Mouse (Mus musculus): ENCODE data around the gene Sox6. TPM values are rescaled to one million over a fixed set of nuclear protein-coding genes. Genes with fewer than 3 reads are reported as not detected.

Sox6 gene
- polyA plus RNA-seq, 1 experiment: not detected

- no peaks in the 10 kb centered on the region for H3K4me1 ChIP-seq (ENCODE audit: control insufficient read depth, insufficient read depth, low read length)
- no peak overlapping the region for H3K27ac ChIP-seq (ENCODE audit: insufficient read depth, low read depth, low read length)
- TF ChIP-seq CTCF (IDR thresholded peaks at IDR 0.05; ENCODE audit: low read depth, low read length): no peak
- no peak for TF ChIP-seq POLR2A (IDR thresholded peaks at IDR 0.05; ENCODE audit: borderline replicate concordance, low read depth, low read length)
Measured at GRCm38 (mm10) chr7:115646696-115647095, 391.9 kb downstream of the Sox6 start.

GRCm38 (mm10) chr7:115645971-115646447 is 392.6 kb downstream of the Sox6 start:
- H3K4me1 ChIP-seq (ENCODE audit: control insufficient read depth, insufficient read depth, low read length): no peaks in the 10 kb centered on the region
- no peak for TF ChIP-seq POLR2A (IDR thresholded peaks at IDR 0.05; ENCODE audit: borderline replicate concordance, low read depth, low read length)
- TF ChIP-seq CTCF (IDR thresholded peaks at IDR 0.05; ENCODE audit: low read depth, low read length): no peak
- H3K27ac ChIP-seq (ENCODE audit: insufficient read depth, low read depth, low read length): no peak overlapping the region
- H3K4me3 ChIP-seq (ENCODE audit: insufficient read depth, low read length): no peak overlapping the region

More at GRCm38 (mm10) chr7:115646696-115647095, 391.9 kb downstream of the Sox6 start:
- no peak overlapping the region for H3K4me3 ChIP-seq (ENCODE audit: insufficient read depth, low read length)

GRCm38 (mm10) chr7:115645272-115645970 is 393.2 kb downstream of the Sox6 start:
- no peak overlapping the region for H3K4me3 ChIP-seq (ENCODE audit: insufficient read depth, low read length)
- no peaks in the 10 kb centered on the region for H3K4me1 ChIP-seq (ENCODE audit: control insufficient read depth, insufficient read depth, low read length)
- TF ChIP-seq CTCF (IDR thresholded peaks at IDR 0.05; ENCODE audit: low read depth, low read length): no peak
- TF ChIP-seq POLR2A (IDR thresholded peaks at IDR 0.05; ENCODE audit: borderline replicate concordance, low read depth, low read length): no peak
- no peak overlapping the region for H3K27ac ChIP-seq (ENCODE audit: insufficient read depth, low read depth, low read length)

GRCm38 (mm10) chr7:115630691-115631090 is 407.9 kb downstream of the Sox6 start:
- no peak for TF ChIP-seq POLR2A (IDR thresholded peaks at IDR 0.05; ENCODE audit: borderline replicate concordance, low read depth, low read length)
- TF ChIP-seq CTCF (IDR thresholded peaks at IDR 0.05; ENCODE audit: low read depth, low read length): no peak
- no peak overlapping the region for H3K4me3 ChIP-seq (ENCODE audit: insufficient read depth, low read length)
- H3K4me1 ChIP-seq (ENCODE audit: control insufficient read depth, insufficient read depth, low read length): no peaks in the 10 kb centered on the region
- H3K27ac ChIP-seq (ENCODE audit: insufficient read depth, low read depth, low read length): no peak overlapping the region

GRCm38 (mm10) chr7:115630287-115630686 is 408.3 kb downstream of the Sox6 start:
- TF ChIP-seq CTCF (IDR thresholded peaks at IDR 0.05; ENCODE audit: low read depth, low read length): no peak
- no peak overlapping the region for H3K27ac ChIP-seq (ENCODE audit: insufficient read depth, low read depth, low read length)

GRCm38 (mm10) chr7:115628766-115629165 is 409.8 kb downstream of the Sox6 start:
- no peak overlapping the region for H3K4me3 ChIP-seq (ENCODE audit: insufficient read depth, low read length)
- no peak overlapping the region for H3K27ac ChIP-seq (ENCODE audit: insufficient read depth, low read depth, low read length)
- H3K4me1 ChIP-seq (ENCODE audit: control insufficient read depth, insufficient read depth, low read length): no peaks in the 10 kb centered on the region
- TF ChIP-seq CTCF (IDR thresholded peaks at IDR 0.05; ENCODE audit: low read depth, low read length) (no peak), POLR2A (IDR thresholded peaks at IDR 0.05; ENCODE audit: borderline replicate concordance, low read depth, low read length) (no peak)

More at GRCm38 (mm10) chr7:115630287-115630686, 408.3 kb downstream of the Sox6 start:
- Histone ChIP-seq H3K4me3 (ENCODE audit: insufficient read depth, low read length) (no peak overlapping the region), H3K4me1 (ENCODE audit: control insufficient read depth, insufficient read depth, low read length) (no peaks in the 10 kb centered on the region)

- Histone ChIP-seq H3K27ac (ENCODE audit: insufficient read depth, low read depth, low read length) (no peak overlapping the region), H3K4me1 (ENCODE audit: control insufficient read depth, insufficient read depth, low read length) (no peaks in the 10 kb centered on the region), H3K4me3 (ENCODE audit: insufficient read depth, low read length) (no peak overlapping the region)
- TF ChIP-seq CTCF (IDR thresholded peaks at IDR 0.05; ENCODE audit: low read depth, low read length): no peak
- TF ChIP-seq POLR2A (IDR thresholded peaks at IDR 0.05; ENCODE audit: borderline replicate concordance, low read depth, low read length): no peak
Measured at GRCm38 (mm10) chr7:115625956-115626355, 412.6 kb downstream of the Sox6 start.

GRCm38 (mm10) chr7:115624907-115625552 is 413.6 kb downstream of the Sox6 start:
- Histone ChIP-seq H3K27ac (ENCODE audit: insufficient read depth, low read depth, low read length) (no peak overlapping the region), H3K4me3 (ENCODE audit: insufficient read depth, low read length) (no peak overlapping the region), H3K4me1 (ENCODE audit: control insufficient read depth, insufficient read depth, low read length) (no peaks in the 10 kb centered on the region)
- TF ChIP-seq CTCF (IDR thresholded peaks at IDR 0.05; ENCODE audit: low read depth, low read length) (no peak), POLR2A (IDR thresholded peaks at IDR 0.05; ENCODE audit: borderline replicate concordance, low read depth, low read length) (no peak)

- Histone ChIP-seq H3K27ac (ENCODE audit: insufficient read depth, low read depth, low read length) (no peak overlapping the region), H3K4me3 (ENCODE audit: insufficient read depth, low read length) (no peak overlapping the region), H3K4me1 (ENCODE audit: control insufficient read depth, insufficient read depth, low read length) (no peaks in the 10 kb centered on the region)
- TF ChIP-seq CTCF (IDR thresholded peaks at IDR 0.05; ENCODE audit: low read depth, low read length) (no peak), POLR2A (IDR thresholded peaks at IDR 0.05; ENCODE audit: borderline replicate concordance, low read depth, low read length) (no peak)
Measured at GRCm38 (mm10) chr7:115624451-115624850, 414.1 kb downstream of the Sox6 start.

GRCm38 (mm10) chr7:115615697-115616237 is 422.8 kb downstream of the Sox6 start:
- TF ChIP-seq POLR2A (IDR thresholded peaks at IDR 0.05; ENCODE audit: borderline replicate concordance, low read depth, low read length): no peak
- no peak for TF ChIP-seq CTCF (IDR thresholded peaks at IDR 0.05; ENCODE audit: low read depth, low read length)
- Histone ChIP-seq H3K27ac (ENCODE audit: insufficient read depth, low read depth, low read length) (no peak overlapping the region), H3K4me3 (ENCODE audit: insufficient read depth, low read length) (peak overlapping the region; percentile 32), H3K4me1 (ENCODE audit: control insufficient read depth, insufficient read depth, low read length) (no peaks in the 10 kb centered on the region)
